Mouse (Mus musculus): Measurements from ENCODE around the gene Syngr1.

- TF ChIP-seq CTCF (conservative IDR thresholded peaks at IDR 0.05; ENCODE audit: insufficient read depth, insufficient read length, low read depth, low read length) = no peak
- no peak for TF ChIP-seq POLR2A (IDR thresholded peaks at IDR 0.05; ENCODE audit: low read depth, low read length)
Observed at GRCm38 (mm10) chr15:80133682-80134449, 42.7 kb downstream of the Syngr1 start.
